Mouse (Mus musculus): ENCODE results near the gene Fam174a. TPM values are rescaled to one million over a fixed set of nuclear protein-coding genes. Genes with fewer than 3 reads are reported as not detected.

Gene Fam174a
- total RNA-seq (2012; rRNA removed) = 11.4 and 14.6 TPM in 2 replicates
- total RNA-seq (2014; rRNA removed) = 21.5 and 22.3 TPM in 2 replicates
- polyA plus RNA-seq (2012; ENCODE audit: insufficient read length, low read depth) = 10.1 TPM in 2 replicates

GRCm38 (mm10) chr1:95313393-95314228 lies at the start of gene Fam174a:
Fam174a (plus strand) TSS chr1:95313623.
- dilution Hi-C loops (cut with MboI; ENCODE audit: extremely low pct_ligation_motif_present, extremely low pct_unique_long_range_greater_than_20kb, low sequenced_read_pairs) (no loop called here), in situ Hi-C loops (cut with MboI; ENCODE audit: low pct_ligation_motif_present, low pct_unique_long_range_greater_than_20kb, low sequenced_read_pairs) (no loop called here)
- Histone ChIP-seq H3K79me2 (replicated peaks; ENCODE audit: control insufficient read depth, extremely low read depth, insufficient read depth, poor library complexity, severe bottlenecking) (peaks cover 2% of the 10 kb centered on the region; the same call in 1 of the 2 replicates), H3K9me3 (replicated peaks; ENCODE audit: low read length) (no peaks in the 10 kb centered on the region), H3K27ac (ENCODE audit: insufficient read depth, low read depth) (peak within 1 kb of the TSS; percentile 41; the same call in 1 of the 2 replicates), H3K9ac (ENCODE audit: insufficient read depth, low read depth) (peak within 1 kb of the TSS; percentile 85), H3K27me3 (replicated peaks) (no peaks in the 10 kb centered on the region), H3K36me3 (replicated peaks in 1 of 2; ENCODE audit: control insufficient read depth in 1 of 2, insufficient read depth in 1 of 2, low read length in 1 of 2) (no peaks in the 10 kb centered on the region), H3K4me2 (ENCODE audit: insufficient read depth, low read depth, poor library complexity, severe bottlenecking) (peak within 1 kb of the TSS; percentile 48), H3K4me3 (replicated peaks in 1 of 3; ENCODE audit: low read depth in 2 of 3, low read length in 2 of 3, poor library complexity in 1 of 3) (peak within 1 kb of the TSS; percentile 77 to 93 (median 92)), H3K4me1 (ENCODE audit: control insufficient read depth in 1 of 2, insufficient read depth in 2 of 2) (peaks cover 0 to 21% of the 10 kb centered on the region in 2 experiments; a peak in 2 of 4 replicates)
- TF ChIP-seq IRF4 (IDR thresholded peaks at IDR 0.05; ENCODE audit: low read depth, low read length) (peak; percentile 32; the same call in 1 of the 2 replicates), POLR2AphosphoS2 (IDR thresholded peaks at IDR 0.05; ENCODE audit: low read depth, low read length) (no peak; the same call in 1 of the 2 replicates), BHLHE40 (IDR thresholded peaks at IDR 0.05; ENCODE audit: low read depth, low read length) (0 out of 2 replicates have a peak, but pooled peaks have one; percentile 3), ZMIZ1 (IDR thresholded peaks at IDR 0.05; ENCODE audit: low read depth, low read length) (peak; percentile 40; the same call in 1 of the 2 replicates), ZNF384 (IDR thresholded peaks at IDR 0.05; ENCODE audit: low read depth, low read length) (no peak), POLR2A (IDR thresholded peaks at IDR 0.05; ENCODE audit: low read depth, low read length) (peak; percentile 76), ETS1 (conservative IDR thresholded peaks at IDR 0.05; ENCODE audit: low read depth, low read length) (0 out of 2 replicates have a peak, but pooled peaks have one; percentile 16), JUN (IDR thresholded peaks at IDR 0.05; ENCODE audit: insufficient read depth, low read depth, low read length) (no peak), MXI1 (IDR thresholded peaks at IDR 0.05; ENCODE audit: low read depth, low read length) (peak; percentile 93), MAX (IDR thresholded peaks at IDR 0.05; ENCODE audit: low read length) (no peak), KAT2A (IDR thresholded peaks at IDR 0.05; ENCODE audit: insufficient replicate concordance, low read length) (no peak), SIN3A (IDR thresholded peaks at IDR 0.05; ENCODE audit: low read length) (peak; percentile 92), ZKSCAN1 (IDR thresholded peaks at IDR 0.05; ENCODE audit: borderline replicate concordance, low read depth, low read length) (no peak), RAD21 (IDR thresholded peaks at IDR 0.05; ENCODE audit: low read depth, low read length) (no peak; the same call in 1 of the 2 replicates), EP300 (IDR thresholded peaks at IDR 0.05; ENCODE audit: low read length) (no peak), ELF1 (IDR thresholded peaks at IDR 0.05; ENCODE audit: low read depth, low read length) (peak; percentile 83), JUND (conservative IDR thresholded peaks at IDR 0.05; ENCODE audit: low read depth, low read length) (no peak), MEF2A (IDR thresholded peaks at IDR 0.05; ENCODE audit: borderline replicate concordance, low read depth, low read length) (no peak; the same call in 1 of the 2 replicates), TCF12 (IDR thresholded peaks at IDR 0.05; ENCODE audit: low read depth, low read length) (peak; percentile 67), ZC3H11A (IDR thresholded peaks at IDR 0.05; ENCODE audit: low read depth, low read length) (no peak), UBTF (IDR thresholded peaks at IDR 0.05; ENCODE audit: low read depth, low read length) (peak; percentile 85), CTCF (conservative IDR thresholded peaks at IDR 0.05 in 1 of 2, IDR thresholded peaks at IDR 0.05 in 1 of 2; ENCODE audit: low read depth in 2 of 2, low read length in 2 of 2) (no peak), E2F4 (IDR thresholded peaks at IDR 0.05; ENCODE audit: insufficient replicate concordance, low read depth, low read length) (peak; percentile 24; the same call in 1 of the 2 replicates), PAX5 (IDR thresholded peaks at IDR 0.05; ENCODE audit: low read length) (no peak), MAFK (IDR thresholded peaks at IDR 0.05; ENCODE audit: insufficient replicate concordance, low read length) (no peak), TBP (conservative IDR thresholded peaks at IDR 0.05; ENCODE audit: low read depth, low read length) (peak; percentile 84), MYC (IDR thresholded peaks at IDR 0.05; ENCODE audit: low read depth, low read length) (no peak), SMC3 (IDR thresholded peaks at IDR 0.05; ENCODE audit: low read depth, low read length) (no peak; the same call in 1 of the 2 replicates), NRF1 (IDR thresholded peaks at IDR 0.05; ENCODE audit: low read depth, low read length) (peak; percentile 89), MAZ (IDR thresholded peaks at IDR 0.05; ENCODE audit: low read depth, low read length) (no peak), HCFC1 (IDR thresholded peaks at IDR 0.05; ENCODE audit: low read depth, low read length) (peak; percentile 71), CHD2 (IDR thresholded peaks at IDR 0.05; ENCODE audit: low read length) (no peak), NELFE (IDR thresholded peaks at IDR 0.05; ENCODE audit: low read depth, low read length) (peak; percentile 80), USF1 (IDR thresholded peaks at IDR 0.05; ENCODE audit: low read depth, low read length) (no peak), CHD1 (IDR thresholded peaks at IDR 0.05; ENCODE audit: low read depth, low read length) (no peak), USF2 (conservative IDR thresholded peaks at IDR 0.05; ENCODE audit: low read depth, low read length) (no peak), GABPA (IDR thresholded peaks at IDR 0.05; ENCODE audit: insufficient replicate concordance, low read depth, low read length) (no peak; the same call in 1 of the 2 replicates), RCOR1 (conservative IDR thresholded peaks at IDR 0.05; ENCODE audit: low read depth, low read length) (no peak)
- peak; percentile 91 for DNase-seq (ENCODE audit: extremely low read depth)

Data from CH12.LX (cell line).